Mouse (Mus musculus) embryonic facial prominence, embryonic 11.5 days (tissue): ENCODE results near the gene Rps19. TPM values are rescaled to one million over a fixed set of nuclear protein-coding genes. Genes with fewer than 3 reads are reported as not detected.
"Not testable (repeated sequence)": the region's sequence is repeated elsewhere in the genome, so short reads cannot be mapped to it uniquely, and the experiment has no call there.

Experiments
- ATAC-seq: fragments of 200-750 bp; cut with Nextera tagmentation; replicated peaks from 2 replicates; pipeline ENCODE4 v1.8.0; 2017; ENCODE audit warnings: low read depth; ENCODE audit not compliant: insufficient number of reproducible peaks, low FRiP score, low TSS enrichment
- DNase-seq: peaks from one replicate; pipeline ENCODE4 v3.0.0-alpha.2; 2015; ENCODE audit warnings: low spot score
- H3K27ac ChIP-seq: fragments of 300-500 bp; sonication (generic); replicated peaks from 2 replicates; pipeline ENCODE4 v1.5.1; 2014; ENCODE audit warnings: mild to moderate bottlenecking, low read depth, low read length, control low read depth
- H3K27me3 ChIP-seq: fragments of 300-500 bp; sonication (generic); 2 replicates; pipeline ENCODE4 v1.6.1; 2014; ENCODE audit warnings: mild to moderate bottlenecking, low read length, moderate library complexity, mixed read lengths; ENCODE audit not compliant: control insufficient read depth, insufficient read depth
- H3K36me3 ChIP-seq: fragments of 300-500 bp; sonication (generic); replicated peaks from 2 replicates; pipeline ENCODE4 v1.6.1; 2014; ENCODE audit warnings: low read depth, mild to moderate bottlenecking, low read length, moderate library complexity, mixed read lengths; ENCODE audit not compliant: control insufficient read depth, insufficient read depth
- H3K4me1 ChIP-seq: fragments of 300-500 bp; sonication (generic); 2 replicates; pipeline ENCODE4 v1.6.1; 2014; ENCODE audit warnings: low read length, mixed read lengths; ENCODE audit not compliant: control insufficient read depth, insufficient read depth
- H3K4me2 ChIP-seq: fragments of 300-500 bp; sonication (generic); 2 replicates; pipeline ENCODE4 v1.6.1; 2014; ENCODE audit warnings: low read depth, mild to moderate bottlenecking, control low read depth, low read length, moderate library complexity
- H3K4me3 ChIP-seq: fragments of 300-500 bp; sonication (generic); 2 replicates; pipeline ENCODE4 v1.5.1; 2014; ENCODE audit warnings: low read depth, low read length, control low read depth
- H3K9ac ChIP-seq: fragments of 300-500 bp; sonication (generic); replicated peaks from 2 replicates; pipeline ENCODE4 v1.6.1; 2014; ENCODE audit warnings: mild to moderate bottlenecking, control low read depth, low read length
- H3K9me3 ChIP-seq: fragments of 300-500 bp; sonication (generic); replicated peaks from 2 replicates; pipeline ENCODE4 v1.6.1; 2016; ENCODE audit warnings: mild to moderate bottlenecking, low read length, inconsistent platforms, mixed read lengths; ENCODE audit not compliant: control insufficient read depth
- WGBS: fragments of 180-500 bp; shearing (Covaris S2); extraction: QIAGEN DNeasy Blood & Tissue Kit; methylation state at CpG from one replicate; pipeline ENCODE4 v1.1.7; 2014; 5-methylcytosine and 5-hydroxymethylcytosine counted together
- polyA plus RNA-seq: library from polyadenylated mRNA; unstranded; fragments of >200 nt; fragmentation: Nextera tagmentation; extraction: Ambion mirVana; gene quantifications from 2 replicates; pipeline ENCODE4 v1.2.1, GENCODE M21; 2014

Rps19 gene
- polyA plus RNA-seq, 1 experiment from 2014 or later: 2,121 TPM

DNA sequence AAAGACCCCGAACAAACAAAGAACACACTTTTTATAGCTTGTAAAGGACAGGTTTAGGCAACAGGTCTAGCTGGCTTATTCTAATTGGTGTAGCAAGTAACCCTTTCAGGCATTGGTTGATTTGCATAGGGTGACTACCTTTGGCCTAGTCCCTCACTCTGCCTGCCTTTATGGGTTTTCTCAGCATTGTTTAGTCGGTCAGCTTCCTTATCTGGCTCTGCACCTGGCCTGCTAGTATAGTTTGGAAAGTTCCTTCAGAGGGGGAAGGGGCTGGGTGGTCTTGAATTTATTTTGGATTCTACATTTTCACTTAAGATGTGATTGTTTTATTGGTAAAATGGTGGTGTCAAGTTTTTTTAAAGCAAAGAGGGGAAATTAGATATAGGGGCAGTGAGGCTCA lies 37.6 kb upstream of the Rps19 start:
- H3K27me3 ChIP-seq, H3K27ac ChIP-seq, ATAC-seq, H3K4me3 ChIP-seq, H3K9ac ChIP-seq, H3K9me3 ChIP-seq, DNase-seq, H3K4me1 ChIP-seq, H3K4me2 ChIP-seq, H3K36me3 ChIP-seq: not testable (repeated sequence)
- 47% methylated on average over 2 of the region's 2 CpGs for WGBS

DNA sequence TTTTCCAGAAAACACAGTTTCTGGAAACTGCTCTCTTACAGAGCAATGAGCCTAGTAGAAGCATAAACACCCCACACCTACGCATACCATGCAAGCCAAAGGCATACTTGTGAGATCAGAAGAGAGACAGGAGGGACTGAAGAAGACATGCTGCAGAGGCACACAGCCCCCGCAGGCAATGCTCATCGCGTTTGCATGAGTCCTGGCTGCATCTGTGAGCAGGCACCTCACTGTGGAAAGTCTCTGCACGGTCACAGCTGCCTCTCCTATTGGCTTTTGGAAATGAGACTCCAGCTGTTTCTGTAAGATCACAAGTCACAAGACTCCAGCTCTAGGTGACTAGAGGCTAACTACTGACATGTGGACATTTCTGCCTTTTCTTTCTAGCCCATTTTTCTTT lies 34.0 kb upstream of the Rps19 start:
- peak overlapping the region; percentile 34; the same call in 1 of the 2 replicates for H3K9ac ChIP-seq
- no peak overlapping the region for H3K4me2 ChIP-seq
- H3K27ac ChIP-seq: no peak overlapping the region
- no peaks in the 10 kb centered on the region for H3K9me3 ChIP-seq
- no peaks in the 10 kb centered on the region for H3K36me3 ChIP-seq
- DNase-seq (peak; percentile 40), ATAC-seq (no peak)
- no peaks in the 10 kb centered on the region for H3K27me3 ChIP-seq
- 19% methylated on average over 5 of the region's 5 CpGs for WGBS
- H3K4me3 ChIP-seq: no peak overlapping the region
- no peaks in the 10 kb centered on the region for H3K4me1 ChIP-seq

DNA sequence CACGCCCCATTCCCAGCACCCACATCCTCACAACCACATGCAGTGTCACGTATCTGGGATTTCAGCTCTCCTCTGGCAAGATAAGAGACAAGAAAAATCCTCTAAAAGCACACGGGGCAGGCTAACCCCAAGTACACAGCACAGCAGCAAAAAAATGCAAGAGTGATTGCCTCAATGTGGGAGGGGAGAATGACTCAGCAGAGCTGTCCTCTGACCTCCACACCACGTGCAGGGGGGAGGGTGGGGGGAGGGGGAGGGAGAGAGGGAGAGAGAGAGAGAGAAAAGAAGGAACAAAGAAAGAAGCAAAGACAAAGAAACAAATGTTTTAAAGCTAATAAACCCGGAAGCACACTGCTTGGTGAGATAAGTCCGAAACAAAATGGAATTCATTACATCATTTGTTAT lies 33.3 kb upstream of the Rps19 start:
- H3K4me1 ChIP-seq: no peaks in the 10 kb centered on the region
- DNase-seq: peak; percentile 38
- no peak overlapping the region for H3K4me2 ChIP-seq
- H3K4me3 ChIP-seq: no peak overlapping the region
- ATAC-seq: no peak
- 40% methylated on average over 6 of the region's 6 CpGs for WGBS
- H3K36me3 ChIP-seq: no peaks in the 10 kb centered on the region
- H3K27me3 ChIP-seq: no peaks in the 10 kb centered on the region
- H3K27ac ChIP-seq: no peak overlapping the region
- no peak overlapping the region for H3K9ac ChIP-seq
- H3K9me3 ChIP-seq: no peaks in the 10 kb centered on the region

DNA sequence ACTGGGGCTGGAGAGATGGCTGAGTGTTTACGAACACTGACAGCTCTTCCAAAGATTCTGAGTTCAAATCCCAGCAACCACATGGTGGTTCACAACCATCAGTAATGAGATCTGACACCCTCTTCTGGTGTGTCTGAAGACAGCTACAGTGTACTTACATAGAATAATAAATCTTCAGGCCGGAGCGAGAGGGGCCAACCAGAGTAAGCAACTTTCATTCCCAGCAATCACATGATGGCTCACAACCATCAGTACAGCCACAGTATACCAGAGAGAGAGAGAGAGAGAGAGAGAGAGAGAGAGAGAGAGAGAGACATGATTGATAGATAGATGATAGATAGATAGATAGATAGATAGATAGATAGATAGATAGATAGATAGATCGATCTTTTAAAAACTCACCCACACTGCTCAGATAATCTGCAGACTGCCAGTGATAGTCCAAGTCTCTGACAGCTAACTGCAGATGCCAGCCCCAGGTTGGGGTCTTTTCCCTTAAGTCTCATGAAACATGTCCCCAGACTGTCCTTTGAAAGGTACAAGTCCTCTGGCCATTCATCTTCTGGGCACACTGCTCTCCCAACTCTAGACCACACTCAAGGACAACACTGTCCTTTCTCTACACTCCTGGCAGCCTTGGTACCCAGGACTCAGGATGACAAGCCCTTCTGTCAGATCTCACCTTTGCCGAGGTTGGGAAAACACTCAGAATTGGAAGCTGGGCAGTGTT lies 32.4 kb upstream of the Rps19 start:
- no peaks in the 10 kb centered on the region for H3K36me3 ChIP-seq
- no peak overlapping the region for H3K4me2 ChIP-seq
- no peak for ATAC-seq
- H3K27ac ChIP-seq: no peak overlapping the region
- 85% methylated on average over 5 of the region's 5 CpGs for WGBS
- DNase-seq: no peak
- H3K27me3 ChIP-seq: no peaks in the 10 kb centered on the region
- H3K4me3 ChIP-seq: no peak overlapping the region
- no peak overlapping the region for H3K9ac ChIP-seq
- H3K4me1 ChIP-seq: no peaks in the 10 kb centered on the region
- H3K9me3 ChIP-seq: no peaks in the 10 kb centered on the region

DNA sequence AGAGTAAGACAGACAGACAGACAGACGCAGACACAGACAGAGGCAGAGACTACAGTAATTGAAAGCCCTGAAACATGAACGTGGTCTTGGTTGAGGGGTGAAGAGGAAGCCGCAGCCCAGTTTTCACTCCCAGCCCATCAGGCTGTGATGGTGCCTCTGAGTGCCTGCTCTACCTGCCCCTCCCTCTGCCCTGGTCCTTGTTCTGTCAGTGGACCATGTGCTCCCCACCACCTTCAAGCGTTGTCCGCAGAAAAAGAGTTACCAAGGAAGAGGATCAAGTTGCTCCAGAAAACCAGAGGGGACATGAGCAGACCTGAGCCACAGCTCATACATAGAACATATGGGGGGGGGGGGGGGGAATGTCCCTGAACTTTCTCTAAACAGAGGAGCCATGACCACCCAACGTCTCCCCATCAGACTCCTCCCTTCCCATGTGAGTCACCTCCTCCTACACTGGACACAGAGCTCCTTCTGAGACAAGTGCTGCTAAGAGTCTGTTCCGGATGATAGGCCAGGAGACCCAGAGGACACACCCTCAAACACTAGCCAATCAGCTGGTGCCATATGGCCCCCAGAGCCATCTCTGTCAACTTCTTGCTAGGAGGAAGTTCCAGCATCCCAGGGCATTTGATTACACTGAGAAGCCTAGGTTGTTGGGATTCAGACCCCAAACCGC lies 31.5 kb upstream of the Rps19 start:
- DNase-seq (no peak), ATAC-seq (no peak; the same call in 1 of the 2 replicates)
- Histone ChIP-seq H3K27me3 (no peaks in the 10 kb centered on the region), H3K27ac (no peak overlapping the region), H3K36me3 (no peaks in the 10 kb centered on the region), H3K4me2 (no peak overlapping the region), H3K4me1 (no peaks in the 10 kb centered on the region), H3K9ac (no peak overlapping the region), H3K9me3 (no peaks in the 10 kb centered on the region), H3K4me3 (no peak overlapping the region)
- 75% methylated on average over 8 of the region's 8 CpGs for WGBS

DNA sequence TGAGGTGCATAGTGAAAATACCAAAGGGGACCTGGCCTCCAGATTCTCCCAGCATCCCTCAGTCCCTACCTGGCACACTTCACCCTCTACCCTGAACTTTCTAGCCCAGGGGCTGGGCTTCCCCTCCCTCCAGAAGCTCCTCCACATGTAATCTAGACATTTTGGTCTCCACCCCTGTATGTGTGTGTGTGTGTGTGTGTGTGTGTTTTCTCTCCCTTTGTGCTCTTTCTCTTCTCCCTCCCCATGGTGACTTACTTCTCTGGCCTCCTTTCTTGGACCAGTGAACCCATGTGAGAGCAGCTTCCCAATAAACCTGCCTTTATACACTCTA lies 31.0 kb upstream of the Rps19 start:
- Histone ChIP-seq H3K9me3 (no peaks in the 10 kb centered on the region), H3K4me1 (no peaks in the 10 kb centered on the region), H3K27ac (no peak overlapping the region), H3K36me3 (no peaks in the 10 kb centered on the region), H3K4me3 (no peak overlapping the region), H3K27me3 (no peaks in the 10 kb centered on the region), H3K9ac (no peak overlapping the region), H3K4me2 (no peak overlapping the region)
- ATAC-seq (no peak), DNase-seq (no peak)

DNA sequence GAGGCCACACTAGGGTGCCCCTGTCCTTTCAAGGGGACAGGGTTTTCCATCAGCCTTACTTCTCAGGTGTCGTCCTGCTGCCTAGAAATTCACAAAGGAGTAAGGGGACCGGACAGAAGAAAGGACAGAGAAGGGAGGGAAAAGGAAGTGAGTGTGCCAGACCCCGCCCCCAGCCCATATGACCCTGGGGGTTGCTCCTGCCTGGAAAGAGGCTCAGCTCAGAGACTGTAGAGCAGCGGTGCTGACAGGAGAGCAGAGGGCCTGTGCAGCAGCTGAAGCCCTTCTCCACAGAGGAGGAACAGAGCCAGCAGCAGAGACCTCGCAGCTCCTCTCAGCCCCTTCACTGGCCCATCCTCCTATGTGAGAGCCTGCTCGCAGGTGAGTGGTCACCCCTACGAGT lies 30.5 kb upstream of the Rps19 start:
- DNase-seq (no peak), ATAC-seq (no peak)
- Histone ChIP-seq H3K27ac (0 out of 2 replicates have a peak overlapping the region, but pooled peaks have one; percentile 28), H3K9ac (peak overlapping the region; percentile 25; the same call in 1 of the 2 replicates), H3K4me1 (no peaks in the 10 kb centered on the region), H3K27me3 (no peaks in the 10 kb centered on the region), H3K9me3 (no peaks in the 10 kb centered on the region), H3K4me3 (no peak overlapping the region), H3K36me3 (no peaks in the 10 kb centered on the region), H3K4me2 (no peak overlapping the region)
- WGBS: 24% methylated on average over 7 of the region's 7 CpGs

DNA sequence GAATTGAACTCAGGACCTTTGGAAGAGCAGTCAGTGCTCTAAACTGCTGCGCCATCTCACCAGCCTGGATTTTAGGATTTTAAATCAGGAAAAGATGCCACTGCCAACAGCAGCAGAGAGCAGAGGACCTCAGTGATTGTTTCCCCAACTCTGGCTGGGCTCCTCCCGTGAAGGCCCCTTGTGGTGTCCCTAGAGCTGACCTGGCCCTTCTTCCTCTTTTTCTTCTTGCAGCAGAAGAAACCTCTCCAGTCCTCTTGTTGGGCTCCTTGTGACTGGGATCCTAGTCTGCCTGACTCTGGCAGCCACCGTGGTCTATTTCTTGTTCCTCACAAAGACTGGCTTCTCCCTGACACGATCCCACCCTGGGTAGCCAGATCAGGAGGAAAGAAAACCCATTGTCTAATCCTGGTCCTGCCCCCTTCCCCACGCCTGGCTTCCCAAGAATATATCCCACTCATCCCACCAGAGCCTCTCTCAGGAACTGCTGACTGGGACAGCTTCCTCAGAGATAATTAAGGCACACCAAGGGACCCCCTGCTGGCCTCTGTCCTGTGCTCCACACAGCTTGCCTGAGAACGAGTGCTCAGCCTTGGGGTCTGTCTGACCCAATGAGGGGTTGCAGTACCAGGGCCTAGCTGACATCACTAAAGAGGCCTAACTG lies 27.6 kb upstream of the Rps19 start:
- Histone ChIP-seq H3K27me3 (no peaks in the 10 kb centered on the region), H3K9ac (no peak overlapping the region), H3K4me1 (no peaks in the 10 kb centered on the region), H3K9me3 (no peaks in the 10 kb centered on the region), H3K4me2 (no peak overlapping the region), H3K36me3 (no peaks in the 10 kb centered on the region), H3K4me3 (no peak overlapping the region), H3K27ac (no peak overlapping the region)
- no peak for ATAC-seq
- 32% methylated on average over 6 of the region's 6 CpGs for WGBS
- DNase-seq: no peak
